Mouse (Mus musculus): Measurements from ENCODE around the gene Dhx34. TPM values are rescaled to one million over a fixed set of nuclear protein-coding genes. Genes with fewer than 3 reads are reported as not detected.
A peak's percentile ranks its signal among the peaks of the same experiment; 100 is the strongest.

Gene Dhx34
- polyA plus RNA-seq, 1 experiment from 2014 or later: 36.6 TPM

- no peak overlapping the region for H3K9ac ChIP-seq (ENCODE audit: low read length)
- H3K27me3 ChIP-seq (ENCODE audit: control insufficient read depth, insufficient read depth, low read length): peaks cover 8% of the 10 kb centered on the region
- no peak overlapping the region for H3K27ac ChIP-seq (ENCODE audit: low read length)
- H3K4me2 ChIP-seq (ENCODE audit: low read depth, low read length): no peak overlapping the region
- H3K4me3 ChIP-seq (replicated peaks; ENCODE audit: low read length): no peak overlapping the region
- peak; percentile 35; the same call in 1 of the 2 replicates for ATAC-seq (ENCODE audit: insufficient read depth, low FRiP score)
- 0 out of 2 replicates have a peak, but pooled peaks cover 4% of the 10 kb centered on the region for H3K9me3 ChIP-seq (replicated peaks; ENCODE audit: control insufficient read depth, low read length)
- H3K36me3 ChIP-seq (ENCODE audit: control insufficient read depth, insufficient read depth, low read length): no peaks in the 10 kb centered on the region
- WGBS: 67% methylated on average over 3 of the region's 3 CpGs
- H3K4me1 ChIP-seq (ENCODE audit: control insufficient read depth, insufficient read depth, low read length): no peaks in the 10 kb centered on the region
Measured at GRCm38 (mm10) chr7:16160702-16161101, 61.1 kb downstream of the Dhx34 start.

GRCm38 (mm10) chr7:16158735-16159134 is 63.1 kb downstream of the Dhx34 start:
- H3K36me3 ChIP-seq (ENCODE audit: control insufficient read depth, insufficient read depth, low read length): no peaks in the 10 kb centered on the region
- H3K9ac ChIP-seq (ENCODE audit: low read length): no peak overlapping the region
- WGBS: 10% methylated on average over 39 of the region's 39 CpGs
- peak overlapping the region; percentile 35; the same call in 1 of the 2 replicates for H3K4me2 ChIP-seq (ENCODE audit: low read depth, low read length)
- H3K4me3 ChIP-seq (replicated peaks; ENCODE audit: low read length): 0 out of 2 replicates have a peak overlapping the region, but pooled peaks have one; percentile 15
- H3K27ac ChIP-seq (ENCODE audit: low read length): no peak overlapping the region
- H3K27me3 ChIP-seq (ENCODE audit: control insufficient read depth, insufficient read depth, low read length): peaks cover 8% of the 10 kb centered on the region
- no peaks in the 10 kb centered on the region for H3K4me1 ChIP-seq (ENCODE audit: control insufficient read depth, insufficient read depth, low read length)
- no peak for ATAC-seq (ENCODE audit: insufficient read depth, low FRiP score)
- H3K9me3 ChIP-seq (replicated peaks; ENCODE audit: control insufficient read depth, low read length): 0 out of 2 replicates have a peak, but pooled peaks cover 4% of the 10 kb centered on the region

- Histone ChIP-seq H3K4me3 (replicated peaks; ENCODE audit: low read length) (no peak overlapping the region), H3K9ac (ENCODE audit: low read length) (no peak overlapping the region), H3K4me2 (ENCODE audit: low read depth, low read length) (no peak overlapping the region), H3K27me3 (ENCODE audit: control insufficient read depth, insufficient read depth, low read length) (peaks cover 8% of the 10 kb centered on the region), H3K9me3 (replicated peaks; ENCODE audit: control insufficient read depth, low read length) (0 out of 2 replicates have a peak, but pooled peaks cover under 1% of the 10 kb centered on the region), H3K36me3 (ENCODE audit: control insufficient read depth, insufficient read depth, low read length) (no peaks in the 10 kb centered on the region), H3K27ac (ENCODE audit: low read length) (no peak overlapping the region), H3K4me1 (ENCODE audit: control insufficient read depth, insufficient read depth, low read length) (no peaks in the 10 kb centered on the region)
- 66% methylated on average over 8 of the region's 8 CpGs for WGBS
- no peak for ATAC-seq (ENCODE audit: insufficient read depth, low FRiP score)
Measured at GRCm38 (mm10) chr7:16156105-16156714, 65.6 kb downstream of the Dhx34 start.

DNA sequence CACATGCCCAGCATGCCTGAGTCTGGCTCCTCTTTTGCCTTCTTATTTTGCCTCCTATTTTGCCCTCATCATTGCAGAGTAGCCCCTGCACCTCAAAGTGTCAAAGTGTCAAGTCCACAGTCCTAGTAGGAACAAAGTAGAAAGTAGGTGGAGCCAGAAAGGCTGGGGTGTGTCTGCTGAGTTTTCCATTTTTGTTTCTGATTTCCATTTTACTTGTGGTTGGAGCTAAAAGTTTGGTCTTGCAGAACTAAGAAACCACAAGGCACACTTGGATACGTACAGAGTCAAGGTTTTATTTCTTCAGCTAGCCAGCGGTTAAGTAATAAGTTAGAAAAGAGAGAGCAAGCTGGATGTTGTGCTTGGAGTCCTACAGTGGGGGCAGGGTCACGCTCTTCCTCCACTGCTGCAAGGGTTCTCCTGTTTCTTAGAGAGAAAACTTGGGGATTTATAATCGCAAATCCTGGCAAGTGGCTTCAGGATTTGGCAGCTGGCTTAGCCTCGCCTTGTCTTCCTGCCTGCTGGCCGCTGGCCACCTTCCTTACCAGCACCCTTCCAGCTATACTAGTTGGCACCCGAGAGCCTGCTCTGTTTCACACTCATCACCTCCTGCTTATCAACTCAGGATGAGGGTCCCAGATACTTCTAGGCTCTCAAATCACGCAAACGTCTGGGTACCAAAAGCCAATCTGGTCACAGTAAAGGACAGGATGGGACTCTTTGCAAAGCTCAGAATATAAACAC is 66.5 kb downstream of the Dhx34 start:
- Histone ChIP-seq H3K27ac (ENCODE audit: low read length) (no peak overlapping the region), H3K27me3 (ENCODE audit: control insufficient read depth, insufficient read depth, low read length) (peaks cover 8% of the 10 kb centered on the region), H3K9me3 (replicated peaks; ENCODE audit: control insufficient read depth, low read length) (no peaks in the 10 kb centered on the region), H3K9ac (ENCODE audit: low read length) (no peak overlapping the region), H3K4me3 (replicated peaks; ENCODE audit: low read length) (no peak overlapping the region), H3K4me2 (ENCODE audit: low read depth, low read length) (no peak overlapping the region), H3K36me3 (ENCODE audit: control insufficient read depth, insufficient read depth, low read length) (no peaks in the 10 kb centered on the region), H3K4me1 (ENCODE audit: control insufficient read depth, insufficient read depth, low read length) (no peaks in the 10 kb centered on the region)
- WGBS: 71% methylated on average over 9 of the region's 9 CpGs
- no peak for ATAC-seq (ENCODE audit: insufficient read depth, low FRiP score)

DNA sequence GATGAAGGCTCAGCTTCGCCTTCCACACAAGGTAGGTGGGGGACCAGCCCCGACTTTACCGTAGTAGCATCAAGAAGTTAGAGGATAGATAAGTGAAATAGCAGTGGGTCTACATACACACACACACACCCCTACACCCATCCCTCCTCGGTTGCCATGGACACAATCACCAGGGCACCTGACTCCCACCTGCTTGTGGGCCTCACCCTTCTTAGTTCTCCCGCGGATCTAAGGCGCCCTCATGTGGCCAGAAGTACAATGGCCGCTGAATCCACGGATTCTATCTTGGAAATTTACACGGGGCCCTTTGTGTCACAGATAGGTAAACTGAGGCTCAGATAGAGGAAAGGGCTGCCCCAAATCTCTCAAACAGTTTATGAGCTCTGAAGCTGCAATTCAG is 68.3 kb downstream of the Dhx34 start:
- Histone ChIP-seq H3K27me3 (ENCODE audit: control insufficient read depth, insufficient read depth, low read length) (0 out of 2 replicates have a peak, but pooled peaks cover under 1% of the 10 kb centered on the region), H3K4me2 (ENCODE audit: low read depth, low read length) (no peak overlapping the region), H3K36me3 (ENCODE audit: control insufficient read depth, insufficient read depth, low read length) (no peaks in the 10 kb centered on the region), H3K4me3 (replicated peaks; ENCODE audit: low read length) (no peak overlapping the region), H3K27ac (ENCODE audit: low read length) (no peak overlapping the region), H3K9me3 (replicated peaks; ENCODE audit: control insufficient read depth, low read length) (no peaks in the 10 kb centered on the region), H3K9ac (ENCODE audit: low read length) (no peak overlapping the region), H3K4me1 (ENCODE audit: control insufficient read depth, insufficient read depth, low read length) (no peaks in the 10 kb centered on the region)
- ATAC-seq (ENCODE audit: insufficient read depth, low FRiP score): peak; percentile 49; the same call in 1 of the 2 replicates
- WGBS: 16% methylated on average over 10 of the region's 10 CpGs

DNA sequence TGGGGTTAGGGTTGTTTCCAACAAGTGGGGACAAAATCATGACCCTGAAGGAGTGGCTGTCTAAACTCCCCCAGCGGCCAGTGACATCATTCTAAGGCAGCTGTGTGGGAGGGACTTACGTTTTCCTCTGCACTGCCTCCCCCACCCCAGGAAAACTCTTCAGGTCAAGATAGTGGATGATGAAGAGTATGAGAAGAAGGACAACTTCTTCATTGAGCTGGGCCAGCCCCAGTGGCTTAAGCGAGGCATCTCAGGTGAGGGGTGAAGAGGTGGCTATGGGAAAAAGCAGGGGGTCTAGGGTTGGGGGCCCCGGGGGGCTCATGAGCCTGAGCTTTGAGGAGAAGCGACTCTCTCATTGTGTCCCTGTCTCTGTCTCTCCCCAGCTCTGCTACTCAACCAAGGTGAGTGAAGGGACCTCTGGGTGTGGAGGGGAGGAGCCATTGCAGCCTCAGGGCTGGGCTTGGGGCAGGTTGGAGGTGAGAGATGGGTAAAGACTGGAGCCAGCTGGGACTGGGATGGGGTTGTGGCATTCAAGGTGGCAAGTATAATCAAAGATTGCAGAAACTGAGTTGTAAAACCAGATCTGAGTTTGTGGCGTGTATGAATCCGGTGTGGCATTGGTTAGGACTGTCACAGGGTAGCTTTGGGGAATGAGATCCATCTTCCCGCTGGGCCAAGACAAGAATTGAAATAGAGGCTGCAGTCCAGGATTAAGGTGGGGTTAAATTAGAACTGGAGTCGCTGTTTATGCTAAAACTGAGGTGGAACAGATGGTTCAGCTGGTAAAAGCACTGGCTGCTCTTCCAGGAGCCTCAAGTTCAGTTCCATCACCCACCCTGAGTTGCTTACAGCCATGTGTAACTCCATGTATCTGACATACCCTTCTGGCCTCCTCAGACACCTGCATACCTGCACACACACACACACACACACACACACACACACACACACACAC is 71.4 kb downstream of the Dhx34 start:
- 71% methylated on average over 9 of the region's 9 CpGs for WGBS

DNA sequence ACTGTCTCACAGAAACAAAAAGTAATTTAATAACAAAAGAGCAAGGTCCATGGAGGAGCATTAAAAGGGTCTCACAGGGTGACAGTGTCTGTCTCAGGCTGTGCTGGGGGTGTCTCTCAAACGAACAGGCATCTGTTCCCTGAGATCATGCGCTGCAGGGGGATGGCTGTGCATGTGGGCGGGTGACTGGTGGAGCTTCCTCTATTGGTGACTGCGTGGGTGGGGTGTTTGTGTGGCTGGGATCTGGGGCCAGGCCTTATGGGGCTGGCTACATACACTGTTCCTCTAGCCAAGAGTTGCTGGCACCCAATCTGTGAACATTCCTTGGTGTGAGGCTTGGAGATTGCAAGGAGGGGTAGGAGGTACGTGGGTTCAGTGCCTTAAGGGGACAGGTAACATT is 72.6 kb downstream of the Dhx34 start:
- Histone ChIP-seq H3K27me3 (ENCODE audit: control insufficient read depth, insufficient read depth, low read length) (no peaks in the 10 kb centered on the region), H3K36me3 (ENCODE audit: control insufficient read depth, insufficient read depth, low read length) (no peaks in the 10 kb centered on the region), H3K4me3 (replicated peaks; ENCODE audit: low read length) (no peak overlapping the region), H3K9ac (ENCODE audit: low read length) (no peak overlapping the region), H3K4me2 (ENCODE audit: low read depth, low read length) (no peak overlapping the region), H3K9me3 (replicated peaks; ENCODE audit: control insufficient read depth, low read length) (no peaks in the 10 kb centered on the region), H3K27ac (ENCODE audit: low read length) (no peak overlapping the region), H3K4me1 (ENCODE audit: control insufficient read depth, insufficient read depth, low read length) (no peaks in the 10 kb centered on the region)
- WGBS: 49% methylated on average over 5 of the region's 5 CpGs
- no peak for ATAC-seq (ENCODE audit: insufficient read depth, low FRiP score)

More for the DNA sequence above, 71.4 kb downstream of the Dhx34 start:
- ATAC-seq (ENCODE audit: insufficient read depth, low FRiP score): no peak
- Histone ChIP-seq H3K36me3 (ENCODE audit: control insufficient read depth, insufficient read depth, low read length) (no peaks in the 10 kb centered on the region), H3K9me3 (replicated peaks; ENCODE audit: control insufficient read depth, low read length) (no peaks in the 10 kb centered on the region), H3K27ac (ENCODE audit: low read length) (no peak overlapping the region), H3K4me3 (replicated peaks; ENCODE audit: low read length) (no peak overlapping the region), H3K9ac (ENCODE audit: low read length) (no peak overlapping the region), H3K4me2 (ENCODE audit: low read depth, low read length) (no peak overlapping the region), H3K27me3 (ENCODE audit: control insufficient read depth, insufficient read depth, low read length) (no peaks in the 10 kb centered on the region), H3K4me1 (ENCODE audit: control insufficient read depth, insufficient read depth, low read length) (no peaks in the 10 kb centered on the region)

DNA sequence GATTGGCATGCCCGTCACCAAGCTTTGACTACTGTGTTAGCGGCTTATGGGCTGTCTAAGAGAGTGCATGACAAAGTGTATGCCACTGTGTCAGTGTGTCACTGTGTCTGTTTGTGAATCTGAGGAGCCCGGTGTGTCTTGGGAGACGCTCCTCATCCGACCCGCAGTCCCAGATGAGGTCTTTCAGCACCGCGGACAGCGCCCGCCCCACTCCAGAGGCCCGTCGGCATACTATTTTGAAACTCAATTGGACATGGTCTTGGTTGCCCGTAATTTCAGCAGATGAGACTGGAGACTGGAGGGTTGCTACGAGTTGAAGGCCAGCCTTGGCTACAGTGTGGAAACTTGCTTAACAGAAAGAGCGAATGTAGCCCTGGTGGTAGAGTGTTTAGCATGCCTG is 74.2 kb downstream of the Dhx34 start:
- H3K9me3 ChIP-seq (replicated peaks; ENCODE audit: control insufficient read depth, low read length): no peaks in the 10 kb centered on the region
- H3K9ac ChIP-seq (ENCODE audit: low read length): no peak overlapping the region
- no peak for ATAC-seq (ENCODE audit: insufficient read depth, low FRiP score)
- no peaks in the 10 kb centered on the region for H3K27me3 ChIP-seq (ENCODE audit: control insufficient read depth, insufficient read depth, low read length)
- 14% methylated on average over 15 of the region's 15 CpGs for WGBS
- H3K27ac ChIP-seq (ENCODE audit: low read length): no peak overlapping the region
- H3K4me3 ChIP-seq (replicated peaks; ENCODE audit: low read length): no peak overlapping the region
- no peak overlapping the region for H3K4me2 ChIP-seq (ENCODE audit: low read depth, low read length)
- H3K4me1 ChIP-seq (ENCODE audit: control insufficient read depth, insufficient read depth, low read length): no peaks in the 10 kb centered on the region
- no peaks in the 10 kb centered on the region for H3K36me3 ChIP-seq (ENCODE audit: control insufficient read depth, insufficient read depth, low read length)

Data from stomach, embryonic 16.5 days (tissue).